Mouse (Mus musculus) olfactory bulb, adult 2 months (tissue): ENCODE data around the gene Gpr161.

Experiments
- CTCF ChIP-seq: fragments of 200-500 bp; IDR thresholded peaks from 2 replicates; pipeline ENCODE4 v1.5.1; 2012; ENCODE audit warnings: low read depth, mild to moderate bottlenecking, low read length, moderate library complexity; ENCODE audit not compliant: insufficient read depth
- POLR2A ChIP-seq: fragments of 200-500 bp; IDR thresholded peaks from 2 replicates; pipeline ENCODE4 v1.6.1; 2012; ENCODE audit warnings: mild to moderate bottlenecking, low read depth, low read length, moderate library complexity; ENCODE audit not compliant: insufficient read depth

- TF ChIP-seq CTCF (peak; percentile 85), POLR2A (no peak)
Observed at GRCm38 (mm10) chr1:165320141-165320934, 24.7 kb downstream of the Gpr161 start.
